Mouse (Mus musculus): ENCODE results near the gene Crtc3. TPM values are rescaled to one million over a fixed set of nuclear protein-coding genes. Genes with fewer than 3 reads are reported as not detected.
A peak's percentile ranks its signal among the peaks of the same experiment; 100 is the strongest.

Gene Crtc3
- total RNA-seq (2021) = 10 to 100 TPM; 16.8 to 18.9 TPM

DNA sequence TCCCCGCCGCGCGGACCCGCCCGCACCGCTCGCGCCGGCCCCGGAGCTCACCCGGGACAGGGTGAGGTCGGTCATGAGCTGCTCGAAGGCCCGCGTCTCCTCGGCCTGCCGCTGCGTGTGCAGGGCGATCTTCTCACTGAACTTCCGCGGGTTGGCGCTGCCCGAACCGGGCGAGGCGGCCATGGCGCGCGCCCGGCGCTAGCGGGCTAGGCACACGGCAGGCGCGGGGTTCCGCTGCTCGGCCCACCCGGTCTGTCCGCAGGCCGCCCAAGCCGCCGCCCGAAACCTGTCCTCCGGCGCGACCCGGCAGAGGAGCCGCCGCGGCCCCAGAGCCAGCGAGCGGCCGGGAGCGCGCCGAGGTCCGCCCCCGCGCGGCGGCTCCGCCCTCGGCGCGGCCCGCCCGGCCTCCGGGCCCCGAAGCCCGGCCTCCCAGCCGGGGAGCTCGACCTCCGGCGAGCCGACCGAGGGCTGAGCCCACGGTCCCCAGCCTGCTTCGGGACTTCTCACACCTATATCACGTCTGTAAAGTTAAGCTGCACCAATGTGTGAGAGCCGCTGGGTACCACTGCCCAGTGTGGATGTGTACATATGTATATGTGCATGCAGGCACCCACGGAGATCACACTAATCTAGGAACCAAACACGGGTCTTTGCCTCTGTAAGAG is at the start of gene Crtc3:
Gene Crtc3, minus strand, starts transcription at position 322 of the 665 bp plus-strand sequence.
- intact Hi-C loops (cut with DNase I) = loop anchor here (5.0 kb wide), 2 partner anchors 41 to 76 kb away; no protein-coding TSS in a partner anchor
- DNase-seq (ENCODE audit: extremely low spot score in 1 of 2, low spot score in 2 of 2) = peak; percentile 30 to 76

DNA sequence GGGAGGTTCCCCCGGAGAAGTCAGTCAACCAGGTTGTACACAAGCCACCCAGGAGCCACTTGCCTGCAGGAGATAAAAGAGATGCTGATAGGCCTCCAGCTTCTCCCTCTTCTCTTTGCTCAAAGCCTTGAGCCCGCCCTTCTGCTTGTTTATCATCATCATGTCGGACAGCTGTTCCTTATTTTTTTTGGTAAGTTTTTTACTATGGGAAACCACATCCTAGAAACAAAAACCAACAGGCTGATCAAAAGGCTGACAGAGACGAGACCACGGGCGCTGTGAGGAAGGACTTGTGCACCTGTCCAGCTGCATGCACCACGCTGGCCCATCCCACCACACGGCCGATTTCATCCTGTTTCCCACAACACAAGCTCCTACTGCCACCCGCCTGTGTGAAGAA is 47.5 kb upstream of the Crtc3 start:
- no peak for DNase-seq (ENCODE audit: extremely low spot score in 1 of 2, low spot score in 2 of 2)
- intact Hi-C loops (cut with DNase I) = loop anchor here (10.0 kb wide), 1 partner anchor 419 kb away; no protein-coding TSS in a partner anchor

DNA sequence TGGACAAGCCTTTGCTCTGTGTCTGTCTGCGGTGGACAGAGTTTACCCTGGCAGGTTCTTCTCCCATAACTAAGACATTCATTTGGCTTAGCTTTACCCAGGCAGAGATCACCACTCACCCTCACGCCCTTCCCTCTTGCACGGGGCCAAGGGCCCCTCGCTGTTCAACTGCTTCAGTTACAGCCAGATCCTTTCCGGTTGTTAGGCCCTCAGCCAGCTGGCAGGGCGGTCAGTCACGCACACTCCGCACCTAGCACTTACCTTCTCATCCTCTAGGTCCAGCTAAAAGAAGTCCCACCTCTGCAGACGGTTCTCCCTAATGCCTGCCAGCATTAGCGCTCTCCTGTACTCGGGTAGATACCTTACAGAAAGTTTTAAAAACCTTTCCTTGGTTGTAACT is 44.3 kb upstream of the Crtc3 start:
- intact Hi-C loops (cut with DNase I) = loop anchor here (10.0 kb wide), 1 partner anchor 422 kb away; no protein-coding TSS in a partner anchor
- DNase-seq (ENCODE audit: extremely low spot score in 1 of 2, low spot score in 2 of 2) = no peak

DNA sequence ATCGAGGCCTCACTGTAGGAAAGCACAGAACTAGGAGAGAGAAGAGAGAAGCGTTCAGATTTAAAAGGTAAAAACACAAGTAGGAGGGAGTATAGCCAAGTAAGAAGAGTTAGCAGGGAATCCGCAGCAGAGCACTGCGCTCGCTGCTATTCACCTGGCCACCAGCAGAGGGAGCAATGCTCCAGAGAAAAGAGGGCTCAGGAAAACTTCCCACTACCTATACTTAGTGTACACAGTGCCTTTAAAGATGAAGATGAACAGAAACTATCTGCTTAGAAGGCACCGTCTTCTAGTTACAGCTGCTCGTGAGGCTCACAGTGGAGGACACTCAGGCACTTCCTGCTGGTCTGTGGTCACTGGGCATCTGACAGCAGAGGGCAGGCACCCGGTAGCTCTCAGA is 41.0 kb upstream of the Crtc3 start:
- intact Hi-C loops (cut with DNase I) = loop anchor here (10.0 kb wide), 1 partner anchor 425 kb away; no protein-coding TSS in a partner anchor

DNA sequence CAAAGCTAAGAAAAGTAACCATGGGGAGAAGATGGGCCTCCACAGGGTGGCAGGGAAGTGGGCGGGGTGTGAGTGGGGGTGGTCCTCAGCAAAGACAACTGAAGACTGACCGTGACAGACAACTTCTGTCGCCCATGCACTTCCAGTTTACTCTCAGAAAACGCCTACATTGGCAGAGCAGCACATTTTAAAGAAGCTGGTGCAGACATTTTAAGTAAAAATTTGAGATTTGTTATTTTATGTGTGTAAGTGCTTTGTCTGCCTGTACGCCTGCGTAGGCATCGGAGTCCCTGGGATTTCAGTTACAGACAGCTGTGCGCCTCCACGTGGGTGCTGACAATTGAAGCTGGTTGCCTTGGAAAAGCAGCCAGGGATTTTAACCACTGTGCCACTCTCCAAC is 32.4 kb upstream of the Crtc3 start:
- peak in 1 of 2 experiments; percentile 23 for DNase-seq (ENCODE audit: extremely low spot score in 1 of 2, low spot score in 2 of 2)

More for the DNA sequence above, 41.0 kb upstream of the Crtc3 start:
- peak; percentile 60 to 72 for DNase-seq (ENCODE audit: extremely low spot score in 1 of 2, low spot score in 2 of 2)

DNA sequence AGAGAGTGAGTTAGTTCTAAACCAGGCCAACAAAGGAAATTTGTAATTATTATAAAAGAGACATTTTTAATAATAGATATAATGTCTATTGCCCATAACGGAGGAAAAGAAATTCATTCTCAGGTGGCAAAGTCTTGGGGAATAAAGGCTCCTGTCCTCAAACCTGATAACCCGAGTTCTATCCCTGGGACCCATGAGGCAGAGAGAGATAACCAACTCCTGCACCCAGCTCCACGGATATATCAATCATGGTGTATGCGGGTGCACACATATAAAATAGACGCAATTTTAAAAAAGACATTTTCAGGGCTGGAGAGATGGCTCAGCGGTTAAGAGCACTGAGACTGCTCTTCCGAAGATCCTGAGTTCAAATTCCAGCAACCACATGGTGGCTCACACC is 30.9 kb upstream of the Crtc3 start:
- DNase-seq (ENCODE audit: extremely low spot score in 1 of 2, low spot score in 2 of 2) = no peak
- intact Hi-C loops (cut with DNase I) = no loop called here

More for the DNA sequence above, 32.4 kb upstream of the Crtc3 start:
- intact Hi-C loops (cut with DNase I) = no loop called here

DNA sequence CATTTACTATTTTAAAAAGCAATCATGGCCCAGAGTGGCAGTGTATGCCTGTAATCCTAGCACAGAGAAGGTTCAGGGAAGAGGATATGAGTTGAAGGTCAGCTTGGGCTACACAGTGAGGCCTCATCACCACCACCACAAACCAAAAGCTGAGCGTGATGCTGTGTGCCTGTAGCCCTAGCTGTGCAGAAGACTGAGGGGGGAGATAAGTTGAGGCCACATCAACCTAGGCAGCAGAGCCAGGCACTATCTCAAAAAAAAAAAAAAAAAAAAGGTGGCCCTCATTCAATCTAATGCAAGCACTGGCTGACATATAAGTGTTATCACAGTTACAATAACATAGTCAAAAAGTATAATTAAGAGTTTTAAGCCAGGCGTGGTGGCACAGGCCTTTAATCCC is 30.4 kb upstream of the Crtc3 start:
- intact Hi-C loops (cut with DNase I) = no loop called here
- no peak for DNase-seq (ENCODE audit: extremely low spot score in 1 of 2, low spot score in 2 of 2)

DNA sequence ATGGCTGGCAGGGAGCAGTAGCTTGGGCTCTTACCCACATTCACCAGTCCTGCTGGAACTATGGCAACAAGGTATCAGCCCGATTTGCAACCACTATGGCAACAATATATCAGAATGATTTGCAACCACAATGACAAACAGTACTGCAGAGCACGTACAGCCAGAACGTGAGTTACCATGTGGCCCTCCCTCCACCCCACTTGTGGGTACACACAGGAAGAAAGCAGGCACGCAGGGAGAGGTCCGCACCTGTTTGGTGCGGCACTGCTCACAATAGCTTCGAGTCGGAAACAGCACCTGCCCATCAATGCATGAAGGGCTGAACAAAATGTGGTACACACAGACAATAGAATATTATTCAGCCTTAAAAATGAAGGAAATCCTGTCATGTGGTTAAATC is 29.8 kb upstream of the Crtc3 start:
- DNase-seq (ENCODE audit: extremely low spot score in 1 of 2, low spot score in 2 of 2) = no peak
- intact Hi-C loops (cut with DNase I) = no loop called here

DNA sequence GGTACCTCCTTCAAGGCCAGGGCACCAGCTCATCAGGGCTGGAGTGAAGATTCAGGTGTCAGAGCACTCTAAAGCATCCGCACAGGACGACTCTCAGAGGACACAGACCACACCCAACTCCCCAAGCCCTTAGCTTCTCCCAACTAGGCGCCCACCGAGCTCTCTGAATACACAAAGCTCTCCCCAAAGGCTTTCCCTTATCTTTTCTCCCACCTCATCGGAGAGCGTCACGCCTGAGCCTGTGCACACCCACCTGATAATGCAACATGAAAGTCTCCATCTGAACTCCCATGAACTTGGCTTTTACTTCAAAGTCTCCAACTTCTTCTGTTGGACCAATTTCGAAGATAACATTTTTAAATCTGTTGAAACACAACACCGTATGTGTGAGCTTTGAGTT is 28.1 kb upstream of the Crtc3 start:
- intact Hi-C loops (cut with DNase I) = no loop called here
- DNase-seq (ENCODE audit: extremely low spot score in 1 of 2, low spot score in 2 of 2) = no peak

DNA sequence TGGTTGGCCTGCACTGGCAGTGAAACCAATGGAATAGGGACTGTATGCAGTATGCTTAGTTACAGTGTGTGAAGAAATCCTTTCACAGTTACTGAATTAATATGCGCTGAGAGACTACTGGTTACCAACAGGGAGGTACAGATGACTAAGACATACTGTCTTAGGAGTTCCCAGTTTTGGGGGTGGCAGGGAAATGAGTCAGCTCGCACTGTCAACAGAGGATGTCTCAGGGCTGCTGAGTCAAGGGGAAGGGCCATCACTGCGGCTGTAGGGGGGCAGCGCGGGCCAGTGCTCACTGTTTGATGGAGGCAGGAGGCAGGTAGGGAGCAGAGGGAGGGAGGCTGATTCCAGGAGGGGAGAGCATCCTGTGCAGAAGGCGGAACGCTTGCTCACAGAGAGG is 26.6 kb upstream of the Crtc3 start:
- DNase-seq (ENCODE audit: extremely low spot score in 1 of 2, low spot score in 2 of 2) = no peak
- intact Hi-C loops (cut with DNase I) = no loop called here

DNA sequence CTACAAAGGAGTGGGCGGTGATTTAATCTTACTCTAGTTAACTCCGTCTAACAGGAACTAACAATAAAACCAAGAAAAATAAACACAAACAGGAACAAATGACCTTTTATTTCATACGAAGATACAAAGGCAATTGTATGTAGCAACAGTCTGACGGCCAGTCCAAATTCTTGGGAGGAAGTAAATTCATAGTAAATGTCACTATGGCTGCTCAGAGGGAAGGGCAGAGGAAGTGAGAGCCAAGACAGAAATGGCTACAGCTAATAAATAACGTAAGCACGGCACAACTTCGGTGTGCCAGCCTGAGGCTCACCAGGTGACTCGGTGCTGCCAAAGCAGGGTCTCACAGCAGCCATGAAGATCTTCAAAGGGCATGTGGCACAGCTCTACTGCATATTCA is 22.8 kb upstream of the Crtc3 start:
- no peak for DNase-seq (ENCODE audit: extremely low spot score in 1 of 2, low spot score in 2 of 2)
- intact Hi-C loops (cut with DNase I) = no loop called here

DNA sequence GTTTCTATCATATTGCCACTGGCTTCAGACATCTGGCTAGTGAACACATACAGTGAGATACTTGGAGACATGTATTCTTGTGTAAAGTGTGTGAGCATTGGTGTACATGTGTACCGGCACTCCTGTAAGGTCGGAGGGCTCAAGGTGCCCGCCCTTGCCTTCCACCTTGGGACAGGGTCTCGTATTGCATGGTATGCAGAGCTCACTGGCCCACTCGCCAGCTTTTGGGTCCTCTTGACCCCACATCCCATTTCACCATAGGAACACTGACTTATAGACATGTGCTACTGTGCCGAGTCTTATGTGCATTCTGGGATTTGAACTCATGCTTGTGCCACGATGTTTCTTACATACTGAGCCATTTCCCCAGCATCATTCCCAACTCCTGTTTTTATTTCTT is 21.7 kb upstream of the Crtc3 start:
- intact Hi-C loops (cut with DNase I) = no loop called here
- no peak for DNase-seq (ENCODE audit: extremely low spot score in 1 of 2, low spot score in 2 of 2)

DNA sequence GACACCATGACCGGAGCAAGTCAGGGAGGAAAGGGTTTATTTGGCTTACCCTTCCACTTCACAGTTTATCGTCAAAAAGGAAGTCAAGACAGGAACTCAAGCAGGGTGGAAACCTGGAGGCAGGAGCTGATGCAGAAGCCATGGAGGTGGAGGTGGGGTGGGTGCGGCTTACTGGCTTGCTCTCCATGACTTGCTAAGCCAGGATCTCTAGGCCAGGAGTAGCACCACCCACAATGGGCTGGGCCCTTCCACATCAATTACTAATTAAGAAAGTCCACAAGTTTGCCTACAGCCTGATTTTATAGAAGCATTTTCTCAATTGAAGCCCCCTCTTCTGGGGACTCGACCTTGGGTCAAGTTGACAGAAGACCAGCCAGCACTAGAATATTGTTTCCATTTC is 15.4 kb upstream of the Crtc3 start:
- no peak for DNase-seq (ENCODE audit: extremely low spot score in 1 of 2, low spot score in 2 of 2)
- intact Hi-C loops (cut with DNase I) = no loop called here

DNA sequence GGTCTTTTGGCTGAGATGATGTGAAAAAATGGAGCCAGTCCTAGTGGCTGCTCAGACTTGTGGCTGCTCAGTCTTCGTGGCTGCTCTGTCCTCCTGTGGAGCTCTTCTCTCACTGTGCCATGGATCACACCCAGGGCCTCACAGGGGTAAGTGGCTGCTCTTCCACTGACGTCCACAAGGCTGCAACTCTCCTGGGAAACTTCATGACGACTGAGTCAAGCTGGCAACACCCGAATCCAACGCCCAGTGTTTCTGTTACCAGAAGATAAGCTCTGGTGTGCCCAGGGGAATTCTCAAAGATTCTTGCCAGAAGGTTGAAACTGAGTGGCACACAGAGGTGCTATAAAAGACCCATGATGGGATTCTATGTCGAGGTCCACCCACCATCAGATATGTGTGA is 13.8 kb upstream of the Crtc3 start:
- intact Hi-C loops (cut with DNase I) = no loop called here
- no peak for DNase-seq (ENCODE audit: extremely low spot score in 1 of 2, low spot score in 2 of 2)

DNA sequence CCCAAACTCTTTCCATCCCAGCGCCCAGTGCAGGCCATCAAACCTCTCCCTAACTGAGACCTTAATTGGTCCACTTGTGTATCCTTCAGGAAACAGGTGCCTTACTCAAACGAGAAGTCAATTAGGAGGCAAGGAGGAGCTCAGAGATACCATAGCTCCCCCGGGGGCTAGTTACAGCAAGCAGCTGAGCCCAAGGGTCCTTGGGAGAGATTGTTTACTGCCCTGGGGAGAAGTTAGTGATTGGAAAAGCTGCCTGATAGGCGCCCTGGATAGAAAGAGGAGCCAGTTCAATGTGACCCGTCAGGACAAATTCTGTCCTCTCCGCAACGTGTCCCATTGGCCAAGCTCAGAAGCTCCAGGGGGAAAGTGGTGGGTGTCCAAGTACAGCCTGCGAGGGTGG is 11.0 kb upstream of the Crtc3 start:
- intact Hi-C loops (cut with DNase I) = loop anchor here (10.0 kb wide), 1 partner anchor 315 kb away; the partner anchor contains the start of gene Fes
- DNase-seq (ENCODE audit: extremely low spot score in 1 of 2, low spot score in 2 of 2) = no peak

DNA sequence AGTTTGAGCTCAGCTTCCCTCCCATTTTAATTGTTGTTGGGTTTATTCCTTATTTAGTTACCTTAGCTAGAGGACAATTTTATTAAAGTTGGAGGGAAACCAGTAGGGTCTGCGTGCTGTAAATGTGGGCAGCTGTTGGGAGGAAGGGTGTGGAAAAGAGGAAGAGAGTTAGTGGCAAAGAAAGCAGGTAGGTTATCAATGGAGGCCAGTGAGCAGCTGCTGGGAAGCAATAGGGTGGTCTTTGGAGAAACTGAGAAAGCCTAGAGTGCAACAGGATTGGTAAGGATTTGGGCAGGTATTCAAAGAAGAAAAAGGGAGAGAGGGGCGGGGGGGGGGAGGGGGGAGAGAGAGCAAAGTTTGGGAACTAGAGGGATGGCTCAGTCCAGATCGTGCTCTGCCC is 10.3 kb upstream of the Crtc3 start:
- intact Hi-C loops (cut with DNase I) = loop anchor here (10.0 kb wide), 1 partner anchor 314 kb away; the partner anchor contains the start of gene Fes
- DNase-seq (ENCODE audit: extremely low spot score in 1 of 2, low spot score in 2 of 2) = no peak

DNA sequence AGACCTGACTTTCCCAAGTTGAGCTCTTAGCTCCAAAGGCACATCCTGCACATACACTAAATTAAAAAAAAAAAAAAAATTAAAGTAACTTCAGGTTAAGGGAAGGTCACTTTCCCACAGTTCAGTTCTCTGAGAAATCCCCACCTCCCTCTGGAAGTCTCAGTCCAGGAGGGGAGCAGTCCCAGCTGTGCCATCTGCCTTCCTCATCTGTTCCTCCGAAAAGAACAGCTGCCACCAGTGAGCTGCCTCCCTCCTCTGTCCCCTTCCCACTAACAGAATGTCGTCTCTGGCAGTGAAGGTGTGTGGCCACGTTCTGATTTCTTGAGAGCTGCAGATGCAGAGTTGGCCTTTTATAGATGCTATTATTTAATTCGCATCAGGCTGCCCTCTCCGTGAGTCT is 9.2 kb upstream of the Crtc3 start:
- intact Hi-C loops (cut with DNase I) = loop anchor here (10.0 kb wide), 1 partner anchor 313 kb away; the partner anchor contains the start of gene Fes
- no peak for DNase-seq (ENCODE audit: extremely low spot score in 1 of 2, low spot score in 2 of 2)

DNA sequence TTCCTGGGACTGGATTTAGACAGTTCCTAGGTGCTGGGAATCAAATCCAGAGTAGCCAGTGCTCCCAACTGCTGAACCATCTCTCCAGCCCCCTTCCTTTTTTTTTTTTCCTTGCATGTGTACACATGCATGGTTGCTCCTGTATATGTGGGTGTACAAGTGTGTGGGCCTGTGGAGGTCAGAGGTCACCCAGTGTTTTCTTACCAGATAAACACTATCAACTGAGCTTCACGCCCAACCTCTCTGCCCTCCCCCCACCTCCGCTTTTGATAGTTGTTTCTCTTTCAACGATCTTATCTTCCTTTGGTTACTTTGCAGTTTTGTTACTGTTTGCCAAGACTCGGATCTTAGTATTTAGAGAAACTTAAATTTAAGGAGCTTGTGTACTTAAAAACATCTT is 8.2 kb upstream of the Crtc3 start:
- no peak for DNase-seq (ENCODE audit: extremely low spot score in 1 of 2, low spot score in 2 of 2)
- intact Hi-C loops (cut with DNase I) = loop anchor here (10.0 kb wide), 1 partner anchor 312 kb away; the partner anchor contains the start of gene Fes

DNA sequence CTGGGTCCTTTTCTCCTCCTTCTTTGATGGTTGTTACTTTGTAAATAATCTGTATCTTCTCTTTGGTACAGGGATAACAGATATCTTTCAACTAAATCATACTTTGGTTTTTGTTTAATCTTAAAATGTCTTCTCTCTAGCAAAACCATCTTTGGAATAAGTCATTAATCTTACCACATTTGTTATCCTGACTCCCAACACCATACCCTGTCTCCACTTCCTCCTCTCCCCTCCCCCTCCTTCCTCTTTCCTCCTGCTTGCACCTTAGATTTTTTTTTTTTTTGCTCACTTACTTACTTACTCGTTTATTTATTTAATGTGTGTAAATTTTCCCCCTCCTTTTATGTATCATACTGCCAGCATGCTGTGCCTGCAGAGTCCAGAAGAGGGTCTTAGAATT is 7.7 kb upstream of the Crtc3 start:
- intact Hi-C loops (cut with DNase I) = loop anchor here (10.0 kb wide), 1 partner anchor 312 kb away; the partner anchor contains the start of gene Fes
- no peak for DNase-seq (ENCODE audit: extremely low spot score in 1 of 2, low spot score in 2 of 2)

DNA sequence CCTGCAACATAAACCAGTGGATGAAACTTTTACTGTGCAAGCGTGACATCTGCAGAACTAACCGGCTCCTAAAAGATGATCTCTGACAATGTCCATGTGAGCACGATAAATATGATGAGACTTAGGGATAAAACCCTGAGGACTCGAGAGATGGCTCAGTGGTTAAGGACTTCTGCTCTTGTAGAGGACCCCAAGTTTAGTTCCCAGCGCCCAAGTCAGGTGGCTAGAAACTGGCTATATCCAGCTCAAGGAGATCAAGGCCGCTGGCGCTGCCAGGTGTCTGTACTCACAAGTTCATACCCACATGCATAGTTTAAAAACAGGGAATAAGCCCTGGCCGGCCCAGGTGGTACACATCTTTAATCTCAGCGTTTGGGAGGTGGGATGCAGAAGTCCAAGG is 3.8 kb upstream of the Crtc3 start:
- DNase-seq (ENCODE audit: extremely low spot score in 1 of 2, low spot score in 2 of 2) = no peak
- intact Hi-C loops (cut with DNase I) = loop anchor here (10.0 kb wide), 1 partner anchor 308 kb away; the partner anchor contains the start of gene Fes
